Mouse (Mus musculus) lung, adult 2 months (tissue): ENCODE measurements at regions not wholly inside any gene's neighbourhood (a gene's known extent, or its start where the extent isn't known, plus 50 kb on each side); places are given as distances from the start of the nearest gene placed in this dataset.

Experiments used
- CTCF ChIP-seq: fragments of 200-500 bp; IDR thresholded peaks from 2 replicates; pipeline ENCODE4 v1.5.1; 2011; ENCODE audit warnings: mild to moderate bottlenecking, low read length, control low read depth; ENCODE audit not compliant: insufficient read depth
- POLR2A ChIP-seq: fragments of 200-500 bp; IDR thresholded peaks from 2 replicates; pipeline ENCODE4 v1.6.1; 2011; ENCODE audit warnings: low read depth, mild to moderate bottlenecking, control low read depth, low read length, borderline replicate concordance; ENCODE audit errors: extremely low read depth

GRCm38 (mm10) chr11:112552838-112553237 is 229.2 kb upstream of the Sox9 start:
- TF ChIP-seq CTCF = no peak
- TF ChIP-seq POLR2A = no peak
